Mouse (Mus musculus): Measurements from ENCODE around the gene Alg12.

Alg12 gene

GRCm38 (mm10) chr15:88854969-88855830 lies 36.1 kb upstream of the Alg12 start:
- DNase-seq (ENCODE audit: low spot score): peak; percentile 77

GRCm38 (mm10) chr15:88854119-88854968 lies 35.2 kb upstream of the Alg12 start:
- no peak for DNase-seq (ENCODE audit: low spot score)

- no peak for DNase-seq (ENCODE audit: low spot score)
These were observed 34.0 kb upstream of the Alg12 start for GRCm38 (mm10) chr15:88853106-88853505.

GRCm38 (mm10) chr15:88851507-88852149 lies 32.5 kb upstream of the Alg12 start:
- peak; percentile 93 for DNase-seq (ENCODE audit: low spot score)

DNA sequence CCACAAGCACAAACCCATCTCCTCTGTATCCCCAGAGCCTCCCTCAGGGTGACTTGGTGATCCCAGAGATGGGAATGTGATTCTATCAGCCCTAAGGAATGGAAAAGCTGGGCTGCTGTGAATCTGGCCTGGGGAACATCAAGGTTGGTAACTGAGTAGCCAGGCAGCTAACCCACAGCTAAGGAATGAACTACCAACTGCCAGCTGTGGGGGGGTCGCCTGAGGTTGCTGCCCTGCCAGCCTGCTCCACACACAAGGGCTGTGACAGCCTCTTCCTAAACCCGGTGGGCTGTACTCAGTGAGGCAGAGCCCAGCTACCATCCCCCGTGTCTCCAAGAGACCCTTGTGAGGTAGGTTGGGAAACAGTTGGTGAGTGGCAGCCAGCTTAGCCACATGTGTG lies 32.0 kb upstream of the Alg12 start:
- DNase-seq (ENCODE audit: low spot score): no peak

- DNase-seq (ENCODE audit: low spot score): peak; percentile 97
These were observed 31.2 kb upstream of the Alg12 start for GRCm38 (mm10) chr15:88850146-88850826.

GRCm38 (mm10) chr15:88849621-88850020 lies 30.5 kb upstream of the Alg12 start:
- no peak for DNase-seq (ENCODE audit: low spot score)

DNA sequence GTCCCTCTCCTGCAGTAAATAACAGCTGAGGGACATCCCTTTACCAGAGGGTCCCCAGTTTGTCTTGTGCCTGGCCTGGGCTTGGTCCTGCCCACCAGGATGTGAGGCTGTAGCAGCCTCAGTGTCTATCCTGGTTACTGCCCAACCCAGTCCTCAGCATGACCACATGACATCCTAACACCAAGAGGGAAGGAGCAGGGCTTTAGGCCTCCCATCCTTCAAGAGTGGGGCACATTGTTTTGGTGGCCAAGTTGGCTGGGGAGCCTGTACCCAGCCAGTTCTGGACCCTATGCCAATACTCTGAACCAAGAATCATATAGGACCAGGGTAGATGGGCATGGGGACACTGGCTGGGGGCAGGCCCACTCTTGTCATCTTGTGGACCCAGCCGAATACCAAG lies 29.5 kb upstream of the Alg12 start:
- DNase-seq (ENCODE audit: low spot score): no peak

- DNase-seq (ENCODE audit: low spot score): no peak
These were observed 25.8 kb upstream of the Alg12 start for GRCm38 (mm10) chr15:88844966-88845365.

- no peak for DNase-seq (ENCODE audit: low spot score)
These were observed 24.5 kb upstream of the Alg12 start for GRCm38 (mm10) chr15:88843486-88844097.

DNA sequence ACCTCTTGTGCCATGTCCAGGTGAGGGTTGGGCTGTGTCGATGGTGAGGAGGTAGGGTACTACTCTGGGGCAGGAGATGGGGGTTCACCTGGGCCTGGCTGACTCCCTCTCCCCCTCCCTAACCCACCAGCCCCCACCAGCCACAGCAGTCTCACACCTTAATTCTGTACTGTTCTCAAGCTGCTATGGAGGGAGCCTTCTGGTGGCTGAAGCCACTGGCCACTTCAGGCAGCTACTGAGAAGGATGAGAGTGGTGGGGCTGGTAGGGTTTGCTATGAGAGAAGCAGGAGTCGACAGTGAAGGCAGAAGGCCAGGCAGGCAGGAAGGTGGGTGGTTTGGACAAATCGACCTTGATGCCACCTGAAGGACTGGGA lies 23.2 kb upstream of the Alg12 start:
- DNase-seq (ENCODE audit: low spot score): no peak

DNA sequence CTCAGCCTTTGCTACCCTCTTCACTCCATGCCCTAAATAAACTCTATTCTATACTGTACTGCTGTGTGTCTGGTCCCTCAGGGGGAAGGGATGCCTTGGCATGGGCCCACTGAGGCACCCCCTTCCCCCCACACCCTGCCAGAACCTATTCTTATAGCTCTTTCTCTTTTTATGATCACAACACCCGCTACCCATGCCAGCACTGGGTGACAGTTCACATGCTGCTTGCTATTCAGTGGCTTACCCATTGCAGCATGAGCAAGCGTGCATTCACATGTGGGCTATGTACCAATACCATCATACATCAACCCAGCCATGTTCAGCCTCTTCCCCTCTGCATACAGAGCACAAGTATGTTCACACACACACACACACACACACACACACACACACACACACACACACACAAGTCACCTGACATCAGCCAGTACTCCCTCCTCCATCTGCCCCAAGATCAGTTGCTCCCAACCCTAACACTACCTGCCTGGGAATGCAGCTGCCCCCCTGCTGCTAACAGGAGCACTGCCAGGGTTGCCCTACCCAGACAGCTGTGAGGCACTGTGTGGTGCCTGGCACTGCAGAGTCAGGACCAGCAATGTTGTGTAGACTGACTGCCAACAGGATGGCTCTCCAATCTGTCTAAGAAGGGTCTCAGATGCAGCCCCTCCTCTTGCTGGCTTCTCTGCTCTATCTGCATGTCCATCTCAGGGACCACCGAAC lies 22.6 kb upstream of the Alg12 start:
- no peak for DNase-seq (ENCODE audit: low spot score)

GRCm38 (mm10) chr15:88841160-88841559 lies 22.0 kb upstream of the Alg12 start:
- no peak for DNase-seq (ENCODE audit: low spot score)

- DNase-seq (ENCODE audit: low spot score): peak; percentile 78
These were observed 21.0 kb upstream of the Alg12 start for GRCm38 (mm10) chr15:88840126-88840525.

- no peak for DNase-seq (ENCODE audit: low spot score)
These were observed 20.2 kb upstream of the Alg12 start for GRCm38 (mm10) chr15:88839271-88839670.

- DNase-seq (ENCODE audit: low spot score): peak; percentile 54
These were observed 18.9 kb upstream of the Alg12 start for GRCm38 (mm10) chr15:88837977-88838376.

GRCm38 (mm10) chr15:88837199-88837932 lies 18.2 kb upstream of the Alg12 start:
- peak; percentile 87 for DNase-seq (ENCODE audit: low spot score)

DNA sequence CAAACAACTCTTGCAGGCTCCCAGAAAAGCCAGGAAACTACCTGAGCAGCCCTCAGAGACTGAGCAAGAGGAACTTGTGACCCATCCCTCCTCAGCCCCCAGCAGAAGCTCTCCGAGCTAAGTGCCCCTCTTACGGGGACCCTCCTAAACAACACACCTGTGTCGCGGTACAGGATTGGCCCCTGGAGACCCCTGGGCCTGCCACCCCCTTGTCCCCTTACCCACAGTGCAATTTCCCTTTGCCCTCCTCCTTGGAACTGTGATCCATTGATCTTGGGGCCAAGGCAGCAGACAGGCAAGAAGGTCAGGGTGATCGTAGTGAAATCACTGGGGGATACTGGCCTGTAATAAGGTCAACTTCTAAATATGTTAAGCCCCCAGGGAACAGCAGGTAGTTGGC lies 17.5 kb upstream of the Alg12 start:
- no peak for DNase-seq (ENCODE audit: low spot score)

DNA sequence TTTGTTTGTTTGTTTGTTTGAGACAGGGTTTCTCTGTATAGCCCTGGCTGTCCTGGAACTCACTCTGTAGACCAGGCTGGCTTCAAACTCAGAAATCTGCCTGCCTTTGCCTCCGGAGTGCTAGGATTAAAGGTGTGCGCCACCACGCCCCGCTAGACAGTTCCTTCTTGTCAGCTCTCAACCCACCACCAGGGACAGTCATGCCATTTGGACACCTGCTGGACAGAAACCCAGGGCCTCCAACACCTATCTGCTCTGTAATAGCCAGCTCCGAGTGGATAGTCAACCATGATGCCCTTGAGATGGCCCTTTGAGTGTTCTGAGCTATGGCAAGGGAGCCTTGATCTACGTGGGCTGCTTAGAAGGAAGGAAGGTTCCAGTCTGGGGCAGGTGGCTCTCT lies 16.9 kb upstream of the Alg12 start:
- no peak for DNase-seq (ENCODE audit: low spot score)

GRCm38 (mm10) chr15:88832536-88832935 lies 13.4 kb upstream of the Alg12 start:
- no peak for DNase-seq (ENCODE audit: low spot score)
